Mouse (Mus musculus) retina, adult 2 months (tissue): ENCODE measurements at regions not wholly inside any gene's neighbourhood (a gene's known extent, or its start where the extent isn't known, plus 50 kb on each side); places are given as distances from the start of the nearest gene placed in this dataset.
"Not testable (repeated sequence)": the region's sequence is repeated elsewhere in the genome, so short reads cannot be mapped to it uniquely, and the experiment has no call there.

Source experiments
- DNase-seq: peaks from one replicate; pipeline ENCODE4 v3.0.0-alpha.2; 2012; ENCODE audit warnings: low read depth, low spot score

DNA sequence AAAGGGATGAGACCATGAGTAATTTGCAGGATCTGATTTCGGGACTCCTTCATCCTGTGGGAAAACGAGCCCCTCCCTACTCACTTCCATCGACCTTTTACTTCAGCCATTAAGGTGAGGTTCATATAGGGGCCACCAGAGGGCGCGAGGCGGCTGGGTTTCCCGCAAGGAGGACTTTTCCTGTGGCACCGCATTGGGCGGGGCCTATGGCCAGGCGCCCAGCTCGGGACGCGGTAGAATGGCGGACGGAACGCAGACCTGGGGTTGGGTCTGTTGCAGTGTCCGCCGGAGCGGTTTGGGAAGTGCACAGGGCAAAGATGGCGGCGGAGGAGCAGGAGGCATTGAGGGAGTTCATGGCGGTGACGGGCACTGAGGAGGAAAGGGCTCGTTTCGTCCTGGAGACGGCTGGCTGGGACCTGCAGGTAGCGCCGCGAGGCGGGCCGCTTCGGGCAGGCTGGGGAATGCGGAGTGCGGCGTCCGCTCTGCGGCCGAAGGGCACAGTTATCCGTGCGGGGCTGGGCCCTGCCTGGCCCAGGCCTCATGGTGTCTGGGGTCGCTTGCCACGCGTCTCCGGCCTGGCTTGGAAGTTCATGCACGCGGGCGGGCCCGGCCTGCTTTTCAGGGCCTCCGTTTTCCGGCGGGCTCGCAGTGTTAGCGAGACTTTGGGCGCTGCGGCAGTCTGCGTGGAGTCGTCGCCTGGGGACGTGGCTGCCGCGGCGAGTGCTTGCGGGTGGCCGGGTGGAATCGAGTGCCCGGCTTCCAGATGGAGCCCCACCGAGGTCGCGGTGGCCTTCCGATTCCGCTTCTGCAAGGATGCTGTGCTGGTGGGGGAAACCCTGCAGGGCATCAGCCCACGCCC lies 219.1 kb downstream of the Gm31371 start:
- DNase-seq, result peak; percentile 89

DNA sequence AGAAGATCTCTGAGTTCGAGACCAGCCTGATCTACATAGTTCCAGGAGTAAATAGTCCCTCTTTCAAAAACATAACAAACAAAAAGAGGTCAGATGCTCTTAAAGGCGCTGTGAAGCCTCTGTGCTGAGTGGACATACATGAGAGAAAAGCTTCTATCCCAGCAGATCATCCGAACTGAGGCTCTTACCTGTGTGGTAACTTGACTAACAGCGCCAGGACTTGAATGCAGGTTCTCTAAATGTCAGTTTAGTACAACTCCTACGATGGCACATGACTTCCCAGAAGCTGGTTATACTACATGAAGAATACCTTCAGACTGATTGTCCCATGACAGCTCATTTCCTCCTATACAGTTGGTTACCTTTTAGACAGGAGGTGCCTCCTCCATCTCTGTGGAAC lies 220.4 kb downstream of the Gm31371 start:
- not testable (repeated sequence) for DNase-seq

DNA sequence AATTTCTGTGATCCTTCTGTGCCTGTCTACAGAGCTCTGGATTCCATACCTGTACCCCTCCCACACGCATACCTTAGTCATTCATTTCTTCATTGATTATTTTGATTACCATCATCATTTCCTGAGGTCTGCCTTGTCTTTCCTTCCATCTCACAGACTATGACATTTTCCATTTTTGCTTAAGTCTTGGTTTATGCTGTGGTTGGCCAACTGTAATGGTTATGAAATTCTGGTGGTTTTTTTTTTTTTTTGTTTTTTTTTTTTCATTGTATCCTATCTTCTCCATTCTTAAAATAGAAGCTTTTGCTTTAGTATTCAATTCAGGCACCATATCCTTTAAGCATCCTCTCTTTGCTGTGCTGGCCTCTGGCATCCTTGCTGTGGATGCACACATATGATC lies 227.4 kb downstream of the Gm15319 start:
- DNase-seq, result not testable (repeated sequence)

DNA sequence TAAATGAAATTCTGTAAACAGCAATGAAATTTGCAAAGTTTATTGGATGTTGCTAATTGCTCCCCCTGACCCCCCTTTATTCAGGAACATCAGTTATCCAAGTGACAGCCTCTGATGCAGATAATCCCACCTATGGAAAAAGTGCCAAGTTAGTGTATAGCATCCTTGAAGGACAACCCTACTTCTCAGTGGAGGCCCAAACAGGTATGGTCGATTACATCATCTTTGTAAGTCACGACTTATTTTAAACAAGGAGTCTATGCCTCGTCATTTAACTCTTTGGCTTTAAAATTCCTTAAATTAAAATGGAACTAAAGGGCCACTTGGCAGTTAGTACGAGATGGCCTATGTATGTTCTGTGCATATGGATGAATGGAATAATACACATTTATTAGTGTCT lies 217.6 kb downstream of the Gm15319 start:
- DNase-seq, result not testable (repeated sequence)

DNA sequence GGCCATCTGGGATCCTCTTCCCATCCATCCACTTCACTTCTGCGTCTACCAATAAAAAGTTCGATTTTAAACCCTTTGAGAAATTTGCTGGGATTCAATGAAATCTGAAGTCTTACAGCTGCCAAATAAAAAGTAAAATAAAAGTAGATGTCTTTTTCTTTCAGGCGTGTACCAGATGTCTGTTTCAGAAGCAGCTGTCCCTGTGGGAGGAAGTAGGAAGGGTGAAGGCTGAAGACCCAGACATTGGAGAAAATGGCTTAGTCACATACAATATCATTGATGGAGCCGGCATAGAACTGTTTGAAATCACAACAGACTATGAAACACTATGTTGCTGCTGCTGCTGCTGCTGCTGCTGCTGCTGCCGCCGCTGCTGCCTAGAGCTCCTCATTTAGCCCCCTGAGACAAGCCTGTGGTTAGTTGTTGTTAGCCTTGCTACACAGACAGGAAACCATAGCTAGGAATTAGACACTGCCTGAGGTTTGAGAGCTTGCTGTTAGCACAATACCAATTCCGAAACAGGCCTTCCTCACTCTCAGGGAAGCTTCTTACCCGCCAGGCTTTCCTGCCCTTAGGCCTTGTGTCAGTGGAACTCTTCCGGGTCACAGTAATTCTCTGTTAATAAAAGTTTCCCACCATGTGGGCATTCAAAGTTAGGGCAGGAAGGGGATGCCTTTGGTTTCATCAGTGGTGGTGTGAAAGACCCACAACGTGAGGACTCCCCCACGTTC lies 211.5 kb downstream of the Gm15319 start:
- DNase-seq, result not testable (repeated sequence)

DNA sequence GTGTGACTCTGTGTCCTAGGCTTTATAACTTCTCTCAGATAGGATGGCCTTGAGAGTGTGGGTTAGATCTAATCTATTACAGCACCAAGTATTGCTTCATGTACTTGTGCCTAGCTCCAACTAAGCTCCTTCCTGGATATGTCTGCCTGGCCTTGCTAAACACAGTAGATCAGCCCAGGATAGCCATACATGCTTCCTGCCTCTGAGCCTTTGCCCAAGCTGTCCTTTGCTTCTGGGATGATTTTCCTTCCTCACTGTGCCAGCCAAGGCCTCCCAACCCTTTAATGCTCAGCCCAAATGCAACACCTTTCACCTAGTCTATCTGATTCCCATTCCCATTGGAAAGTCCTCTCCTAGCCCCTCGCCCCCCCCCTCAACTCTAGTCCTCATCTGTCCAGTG lies 208.9 kb downstream of the Gm15319 start:
- not testable (repeated sequence) for DNase-seq
